Comparison of ENCODE assay signal across 8 mouse cellular contexts in genomic region chr1:127676116-127676515, GRCm38 (mm10). TPM values are rescaled to one million over a fixed set of nuclear protein-coding genes. Genes with fewer than 3 reads are reported as not detected.
A peak's percentile ranks its signal among the peaks of the same experiment; 100 is the strongest.
DNase-seq lines count a peak whose midpoint lies in the region; ATAC-seq lines count a peak whose summit lies in the region.
"Had no signal": no experiment of that assay in that cellular context is flagged by ENCODE, and none has a peak within 500 bp of the region (broad histone marks: within the 10 kb centered on the region; RNA-seq: fewer than 3 reads in every experiment).

No protein-coding gene starts in this region.

- H3K27ac ChIP-seq in liver, embryonic 11.5 days (ENCODE audit: low read depth, low read length): no peak overlapping the region
- peak overlapping the region; percentile 75 for H3K27ac ChIP-seq in hindbrain, embryonic 14.5 days
- H3K27ac ChIP-seq: limb, embryonic 13.5 days had no signal

- H3K9me3 ChIP-seq in liver, embryonic 11.5 days (ENCODE audit: control insufficient read depth, low read length): no peaks in the 10 kb centered on the region
- no peaks in the 10 kb centered on the region for H3K9me3 ChIP-seq in hindbrain, embryonic 14.5 days (ENCODE audit: control insufficient read depth, low read length)

- no peaks in the 10 kb centered on the region for H3K36me3 ChIP-seq in liver, embryonic 11.5 days (ENCODE audit: control insufficient read depth, insufficient read depth, low read length)
- H3K36me3 ChIP-seq in hindbrain, embryonic 14.5 days (replicated peaks; ENCODE audit: control insufficient read depth, insufficient read depth): no peaks in the 10 kb centered on the region
- H3K36me3 ChIP-seq: limb, embryonic 13.5 days had no signal

- no peak overlapping the region for H3K4me2 ChIP-seq in liver, embryonic 11.5 days
- H3K4me2 ChIP-seq in hindbrain, embryonic 14.5 days (replicated peaks): peak overlapping the region; percentile 83

- peaks cover 7% of the 10 kb centered on the region for H3K4me1 ChIP-seq in liver, embryonic 11.5 days (replicated peaks; ENCODE audit: control insufficient read depth, insufficient read depth, low read length)
- peaks cover 16% of the 10 kb centered on the region; the same call in 1 of the 2 replicates for H3K4me1 ChIP-seq in hindbrain, embryonic 14.5 days (replicated peaks; ENCODE audit: control insufficient read depth, insufficient read depth, low read length)

- H3K9ac ChIP-seq in liver, embryonic 11.5 days (ENCODE audit: low read depth, low read length): no peak overlapping the region
- H3K9ac ChIP-seq in hindbrain, embryonic 14.5 days: peak overlapping the region; percentile 77
- H3K9ac ChIP-seq: limb, embryonic 13.5 days had no signal

- H3K4me3 ChIP-seq in liver, embryonic 11.5 days (ENCODE audit: low read depth, low read length): peak overlapping the region; percentile 61; the same call in 1 of the 2 replicates
- H3K4me3 ChIP-seq in hindbrain, embryonic 14.5 days (replicated peaks; ENCODE audit: low read length): peak overlapping the region; percentile 66

- no peak for ATAC-seq in liver, embryonic 11.5 days (replicated peaks; ENCODE audit: low FRiP score)
- no peak for ATAC-seq in hindbrain, embryonic 14.5 days (ENCODE audit: low FRiP score)

- 52% methylated on average over 12 of the region's 12 CpGs for WGBS in liver, embryonic 11.5 days
- 25% methylated on average over 12 of the region's 12 CpGs for WGBS in hindbrain, embryonic 14.5 days

- H3K27me3 ChIP-seq in liver, embryonic 11.5 days (replicated peaks; ENCODE audit: control insufficient read depth, insufficient read depth, low read length): peaks cover 52% of the 10 kb centered on the region
- H3K27me3 ChIP-seq in hindbrain, embryonic 14.5 days (ENCODE audit: control insufficient read depth, insufficient read depth, low read length): peaks cover 12% of the 10 kb centered on the region; the same call in 1 of the 2 replicates

- no peak for DNase-seq in liver, embryonic 11.5 days (ENCODE audit: low spot score)
- DNase-seq in liver: no peak
- peak; percentile 88 for DNase-seq in cerebellum, postnatal 36 days
- DNase-seq in hindbrain, embryonic 14.5 days (ENCODE audit: low spot score): peak; percentile 35
- peak; percentile 8 for DNase-seq in retina, embryonic 14.5 days (ENCODE audit: low spot score)
- DNase-seq in Muller cell, postnatal 12 days (ENCODE audit: inconsistent ontology term): no peak
- no peak for DNase-seq in kidney, postnatal 4 days

RNA-seq across cellular contexts. Expression of gene Tmem163, which starts 3.2 kb away (rescaled TPM):
- polyA plus RNA-seq in liver, embryonic 11.5 days (2014; fragmentation: Nextera tagmentation; extraction: Ambion mirVana): 1.1 and 1.7 TPM in 2 replicates
- 55.6 and 61.5 TPM in 2 replicates for polyA plus RNA-seq in hindbrain, embryonic 14.5 days (2014; fragmentation: Nextera tagmentation; extraction: Ambion mirVana)

RNA-seq across cellular contexts. Expression of gene Acmsd, which starts 53.1 kb away (rescaled TPM):
- polyA plus RNA-seq in liver, embryonic 11.5 days (2014; fragmentation: Nextera tagmentation; extraction: Ambion mirVana): 7.2 and 7.3 TPM in 2 replicates
- 0.17 TPM in 1 of 2 replicates, not detected in the other for polyA plus RNA-seq in hindbrain, embryonic 14.5 days (2014; fragmentation: Nextera tagmentation; extraction: Ambion mirVana)

Comparison
In these comparisons a context has a peak if more than half of its experiments do, and no peak if none do; other contexts are left out.
1. DNase-seq: peak in cerebellum, postnatal 36 days (2 of 2), hindbrain, embryonic 14.5 days (single experiment) and retina, embryonic 14.5 days (single experiment); none in liver, embryonic 11.5 days (single experiment), liver (single experiment), Muller cell, postnatal 12 days (single experiment) and kidney, postnatal 4 days (0 of 2).
2. RNA of gene Tmem163, which starts 3.2 kb away (polyA plus RNA-seq): 55.6 to 61.5 TPM in hindbrain, embryonic 14.5 days; 1.1 to 1.7 TPM in liver, embryonic 11.5 days; every median in the first group is over 10 times any median in the second.